Mouse (Mus musculus) olfactory bulb, adult 2 months (tissue): ENCODE measurements at regions not wholly inside any gene's neighbourhood (a gene's known extent, or its start where the extent isn't known, plus 50 kb on each side); places are given as distances from the start of the nearest gene placed in this dataset.

ENCODE experiments used
- CTCF ChIP-seq: fragments of 200-500 bp; IDR thresholded peaks from 2 replicates; pipeline ENCODE4 v1.5.1; 2012; ENCODE audit warnings: low read depth, mild to moderate bottlenecking, low read length, moderate library complexity; ENCODE audit not compliant: insufficient read depth
- POLR2A ChIP-seq: fragments of 200-500 bp; IDR thresholded peaks from 2 replicates; pipeline ENCODE4 v1.6.1; 2012; ENCODE audit warnings: mild to moderate bottlenecking, low read depth, low read length, moderate library complexity; ENCODE audit not compliant: insufficient read depth

- no peak for TF ChIP-seq CTCF
- no peak for TF ChIP-seq POLR2A
Observed at GRCm38 (mm10) chr4:84135740-84136139, 539.3 kb downstream of the Bnc2 start.
